18 mouse cellular contexts compared by ENCODE assay signal in the genomic region with DNA sequence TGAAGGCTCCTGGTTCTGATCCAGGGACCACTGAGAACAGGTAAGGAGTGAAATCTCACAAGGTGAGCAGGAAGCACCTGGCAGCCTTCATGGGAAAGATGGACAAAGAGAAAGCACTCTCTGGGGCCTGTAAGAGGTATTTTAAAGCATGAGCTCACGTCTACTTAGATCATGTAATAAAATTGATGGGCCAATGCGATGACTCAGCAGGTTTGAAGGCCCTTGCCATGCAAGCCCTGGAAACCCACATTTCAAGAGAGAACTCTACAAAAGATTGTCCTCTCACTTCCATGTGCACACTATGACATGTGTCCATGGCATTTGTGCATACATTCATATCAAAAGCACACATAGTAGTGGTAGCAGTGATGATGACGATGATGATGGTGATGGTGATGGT. TPM values are rescaled to one million over a fixed set of nuclear protein-coding genes. Genes with fewer than 3 reads are reported as not detected.
DNase-seq lines count a peak whose midpoint lies in the region.
"Had no signal": no experiment of that assay in that cellular context is flagged by ENCODE, and none has a peak within 500 bp of the region (broad histone marks: within the 10 kb centered on the region; RNA-seq: fewer than 3 reads in every experiment).

No protein-coding gene starts in this region.

- H3K27me3 ChIP-seq in limb, embryonic 10.5 days (ENCODE audit: low read depth, poor library complexity, severe bottlenecking), result no peaks in the 10 kb centered on the region
- H3K27me3 ChIP-seq: embryonic facial prominence, embryonic 13.5 days; forebrain, embryonic 12.5 days; heart, embryonic 12.5 days had no signal

- no peak overlapping the region for H3K4me3 ChIP-seq in limb, embryonic 10.5 days
- H3K4me3 ChIP-seq: embryonic facial prominence, embryonic 13.5 days; forebrain, embryonic 12.5 days; gastrocnemius, adult 2 months; heart, embryonic 12.5 days; hindbrain, embryonic 10.5 days had no signal

- no peaks in the 10 kb centered on the region for H3K9me3 ChIP-seq in limb, embryonic 10.5 days (replicated peaks)
- H3K9me3 ChIP-seq: embryonic facial prominence, embryonic 13.5 days; forebrain, embryonic 12.5 days; heart, embryonic 12.5 days; hindbrain, embryonic 10.5 days had no signal

- DNase-seq in adrenal gland, adult 2 months, result peak; percentile 67
- no peak for DNase-seq in adrenal gland, postnatal 4 days (ENCODE audit: low spot score in 2 of 2)
- peak; percentile 28 for DNase-seq in NIH3T3 (ENCODE audit: low read depth)
- peak; percentile 38 for DNase-seq in adrenal gland, postnatal 25 days
- no peak for DNase-seq in cerebellum, adult 18-20 months
- no peak for DNase-seq in limb, embryonic 10.5 days (ENCODE audit: low spot score)
- DNase-seq in cerebellum, adult 9-11 months, result no peak
- DNase-seq: cerebellum, adult 11 months; cerebellum, adult 9-10 months; cerebellum, postnatal 36 days; gastrocnemius, adult 2 months; gastrocnemius, postnatal 25 days; kidney, adult 2 months had no signal

- no peak overlapping the region for H3K27ac ChIP-seq in limb, embryonic 10.5 days
- H3K27ac ChIP-seq: embryonic facial prominence, embryonic 13.5 days; forebrain, embryonic 12.5 days; gastrocnemius, adult 2 months; hindbrain, embryonic 10.5 days; hindbrain, embryonic 14.5 days had no signal

- 93% methylated on average over 3 of the region's 3 CpGs for WGBS in limb, embryonic 10.5 days

- H3K4me1 ChIP-seq in limb, embryonic 10.5 days, result peaks cover 5% of the 10 kb centered on the region; the same call in 1 of the 2 replicates
- H3K4me1 ChIP-seq: embryonic facial prominence, embryonic 13.5 days; forebrain, embryonic 12.5 days; heart, embryonic 12.5 days; hindbrain, embryonic 10.5 days had no signal

- no peaks in the 10 kb centered on the region for H3K36me3 ChIP-seq in limb, embryonic 10.5 days
- H3K36me3 ChIP-seq: embryonic facial prominence, embryonic 13.5 days; forebrain, embryonic 12.5 days; heart, embryonic 12.5 days; hindbrain, embryonic 10.5 days had no signal

RNA-seq across cellular contexts. Expression of a gene that starts 36.0 kb away (rescaled TPM):
- under 1 TPM; 0.63 to 0.66 TPM for total RNA-seq in adrenal gland, adult 2 months (2021)
- polyA plus RNA-seq in adrenal gland, adult 2 months (2012; rRNA removed), result 0.26 TPM in 2 replicates
- total RNA-seq in adrenal gland, postnatal 4 days (2021), result under 1 TPM; 0.45 to 0.48 TPM
- 0.55 and 0.71 TPM in 2 replicates for total RNA-seq in adrenal gland, postnatal 25 days (2021)
- 0.63 and 0.65 TPM in 2 replicates for polyA plus RNA-seq in limb, embryonic 10.5 days (2016; fragmentation: Nextera tagmentation; extraction: Ambion mirVana)

Comparison
In these comparisons a context has a peak if more than half of its experiments do, and no peak if none do; other contexts are left out.
1. DNase-seq: peak in adrenal gland, adult 2 months (single experiment), NIH3T3 (single experiment) and adrenal gland, postnatal 25 days (single experiment); none in adrenal gland, postnatal 4 days (0 of 2), cerebellum, adult 18-20 months (0 of 2), limb, embryonic 10.5 days (single experiment) and cerebellum, adult 9-11 months (single experiment).